Mouse (Mus musculus): ENCODE measurements around the gene Diaph2. TPM values are rescaled to one million over a fixed set of nuclear protein-coding genes. Genes with fewer than 3 reads are reported as not detected.

Gene Diaph2
- polyA plus RNA-seq, 1 experiment = 13.2 TPM

- 84% methylated on average over 1 of the region's 1 CpGs for WGBS
These were observed 497.1 kb downstream of the Diaph2 start for GRCm38 (mm10) chrX:130246652-130247051.

GRCm38 (mm10) chrX:130253664-130254063, 504.1 kb downstream of the Diaph2 start:
- no peak overlapping the region for H3K4me3 ChIP-seq (replicated peaks; ENCODE audit: control insufficient read depth, low read depth, low read length)
- H3K4me1 ChIP-seq (ENCODE audit: control insufficient read depth, insufficient read depth, low read length) = no peaks in the 10 kb centered on the region
- no peak overlapping the region for H3K27ac ChIP-seq (ENCODE audit: control insufficient read depth, insufficient read depth, low read depth, low read length, poor library complexity)
- WGBS = 91% methylated on average over 4 of the region's 4 CpGs
- no peak for TF ChIP-seq POLR2A (IDR thresholded peaks at IDR 0.05; ENCODE audit: borderline replicate concordance, control insufficient read depth, low read depth, low read length)
- TF ChIP-seq CTCF (IDR thresholded peaks at IDR 0.05; ENCODE audit: control insufficient read depth, insufficient read depth, low read length) = no peak

More at GRCm38 (mm10) chrX:130246652-130247051, 497.1 kb downstream of the Diaph2 start:
- H3K27ac ChIP-seq (ENCODE audit: control insufficient read depth, insufficient read depth, low read depth, low read length, poor library complexity) = no peak overlapping the region
- no peaks in the 10 kb centered on the region for H3K4me1 ChIP-seq (ENCODE audit: control insufficient read depth, insufficient read depth, low read length)
- TF ChIP-seq POLR2A (IDR thresholded peaks at IDR 0.05; ENCODE audit: borderline replicate concordance, control insufficient read depth, low read depth, low read length) (no peak), CTCF (IDR thresholded peaks at IDR 0.05; ENCODE audit: control insufficient read depth, insufficient read depth, low read length) (no peak)
- H3K4me3 ChIP-seq (replicated peaks; ENCODE audit: control insufficient read depth, low read depth, low read length) = no peak overlapping the region

- TF ChIP-seq CTCF (IDR thresholded peaks at IDR 0.05; ENCODE audit: control insufficient read depth, insufficient read depth, low read length) (no peak), POLR2A (IDR thresholded peaks at IDR 0.05; ENCODE audit: borderline replicate concordance, control insufficient read depth, low read depth, low read length) (no peak)
- Histone ChIP-seq H3K4me3 (replicated peaks; ENCODE audit: control insufficient read depth, low read depth, low read length) (no peak overlapping the region), H3K4me1 (ENCODE audit: control insufficient read depth, insufficient read depth, low read length) (no peaks in the 10 kb centered on the region), H3K27ac (ENCODE audit: control insufficient read depth, insufficient read depth, low read depth, low read length, poor library complexity) (no peak overlapping the region)
These were observed 516.2 kb downstream of the Diaph2 start for GRCm38 (mm10) chrX:130265707-130266106.

GRCm38 (mm10) chrX:130279144-130279543, 529.6 kb downstream of the Diaph2 start:
- TF ChIP-seq POLR2A (IDR thresholded peaks at IDR 0.05; ENCODE audit: borderline replicate concordance, control insufficient read depth, low read depth, low read length) (no peak), CTCF (IDR thresholded peaks at IDR 0.05; ENCODE audit: control insufficient read depth, insufficient read depth, low read length) (no peak)
- Histone ChIP-seq H3K27ac (ENCODE audit: control insufficient read depth, insufficient read depth, low read depth, low read length, poor library complexity) (no peak overlapping the region), H3K4me1 (ENCODE audit: control insufficient read depth, insufficient read depth, low read length) (no peaks in the 10 kb centered on the region), H3K4me3 (replicated peaks; ENCODE audit: control insufficient read depth, low read depth, low read length) (no peak overlapping the region)
- WGBS = 77% methylated on average over 4 of the region's 4 CpGs

- TF ChIP-seq CTCF (IDR thresholded peaks at IDR 0.05; ENCODE audit: control insufficient read depth, insufficient read depth, low read length) (no peak), POLR2A (IDR thresholded peaks at IDR 0.05; ENCODE audit: borderline replicate concordance, control insufficient read depth, low read depth, low read length) (no peak)
- Histone ChIP-seq H3K4me3 (replicated peaks; ENCODE audit: control insufficient read depth, low read depth, low read length) (no peak overlapping the region), H3K4me1 (ENCODE audit: control insufficient read depth, insufficient read depth, low read length) (no peaks in the 10 kb centered on the region), H3K27ac (ENCODE audit: control insufficient read depth, insufficient read depth, low read depth, low read length, poor library complexity) (no peak overlapping the region)
- WGBS = 49% methylated on average over 2 of the region's 2 CpGs
These were observed 531.9 kb downstream of the Diaph2 start for GRCm38 (mm10) chrX:130281484-130281883.

GRCm38 (mm10) chrX:130287032-130287431, 537.5 kb downstream of the Diaph2 start:
- no peak for TF ChIP-seq CTCF (IDR thresholded peaks at IDR 0.05; ENCODE audit: control insufficient read depth, insufficient read depth, low read length)
- no peak for TF ChIP-seq POLR2A (IDR thresholded peaks at IDR 0.05; ENCODE audit: borderline replicate concordance, control insufficient read depth, low read depth, low read length)
- 83% methylated on average over 9 of the region's 9 CpGs for WGBS
- Histone ChIP-seq H3K4me3 (replicated peaks; ENCODE audit: control insufficient read depth, low read depth, low read length) (no peak overlapping the region), H3K4me1 (ENCODE audit: control insufficient read depth, insufficient read depth, low read length) (no peaks in the 10 kb centered on the region), H3K27ac (ENCODE audit: control insufficient read depth, insufficient read depth, low read depth, low read length, poor library complexity) (no peak overlapping the region)

- no peaks in the 10 kb centered on the region for H3K4me1 ChIP-seq (ENCODE audit: control insufficient read depth, insufficient read depth, low read length)
- no peak overlapping the region for H3K4me3 ChIP-seq (replicated peaks; ENCODE audit: control insufficient read depth, low read depth, low read length)
- no peak overlapping the region for H3K27ac ChIP-seq (ENCODE audit: control insufficient read depth, insufficient read depth, low read depth, low read length, poor library complexity)
- 61% methylated on average over 5 of the region's 5 CpGs for WGBS
- TF ChIP-seq POLR2A (IDR thresholded peaks at IDR 0.05; ENCODE audit: borderline replicate concordance, control insufficient read depth, low read depth, low read length) (no peak), CTCF (IDR thresholded peaks at IDR 0.05; ENCODE audit: control insufficient read depth, insufficient read depth, low read length) (no peak)
These were observed 540.2 kb downstream of the Diaph2 start for GRCm38 (mm10) chrX:130289775-130290174.

GRCm38 (mm10) chrX:130350808-130351435, 601.4 kb downstream of the Diaph2 start:
- no peak overlapping the region for H3K4me3 ChIP-seq (replicated peaks; ENCODE audit: control insufficient read depth, low read depth, low read length)
- no peak overlapping the region for H3K27ac ChIP-seq (ENCODE audit: control insufficient read depth, insufficient read depth, low read depth, low read length, poor library complexity)
- TF ChIP-seq POLR2A (IDR thresholded peaks at IDR 0.05; ENCODE audit: borderline replicate concordance, control insufficient read depth, low read depth, low read length) = no peak
- no peak for TF ChIP-seq CTCF (IDR thresholded peaks at IDR 0.05; ENCODE audit: control insufficient read depth, insufficient read depth, low read length)
- H3K4me1 ChIP-seq (ENCODE audit: control insufficient read depth, insufficient read depth, low read length) = no peaks in the 10 kb centered on the region

GRCm38 (mm10) chrX:130351480-130351879, 601.9 kb downstream of the Diaph2 start:
- 85% methylated on average over 7 of the region's 7 CpGs for WGBS
- TF ChIP-seq POLR2A (IDR thresholded peaks at IDR 0.05; ENCODE audit: borderline replicate concordance, control insufficient read depth, low read depth, low read length) (no peak), CTCF (IDR thresholded peaks at IDR 0.05; ENCODE audit: control insufficient read depth, insufficient read depth, low read length) (no peak)
- H3K27ac ChIP-seq (ENCODE audit: control insufficient read depth, insufficient read depth, low read depth, low read length, poor library complexity) = no peak overlapping the region
- H3K4me1 ChIP-seq (ENCODE audit: control insufficient read depth, insufficient read depth, low read length) = no peaks in the 10 kb centered on the region
- no peak overlapping the region for H3K4me3 ChIP-seq (replicated peaks; ENCODE audit: control insufficient read depth, low read depth, low read length)

All from bone marrow, adult 2 months (tissue).